Mouse (Mus musculus): ENCODE measurements around the gene Mlc1. TPM values are rescaled to one million over a fixed set of nuclear protein-coding genes. Genes with fewer than 3 reads are reported as not detected.

Mlc1 gene
- total RNA-seq (2023): not detected

DNA sequence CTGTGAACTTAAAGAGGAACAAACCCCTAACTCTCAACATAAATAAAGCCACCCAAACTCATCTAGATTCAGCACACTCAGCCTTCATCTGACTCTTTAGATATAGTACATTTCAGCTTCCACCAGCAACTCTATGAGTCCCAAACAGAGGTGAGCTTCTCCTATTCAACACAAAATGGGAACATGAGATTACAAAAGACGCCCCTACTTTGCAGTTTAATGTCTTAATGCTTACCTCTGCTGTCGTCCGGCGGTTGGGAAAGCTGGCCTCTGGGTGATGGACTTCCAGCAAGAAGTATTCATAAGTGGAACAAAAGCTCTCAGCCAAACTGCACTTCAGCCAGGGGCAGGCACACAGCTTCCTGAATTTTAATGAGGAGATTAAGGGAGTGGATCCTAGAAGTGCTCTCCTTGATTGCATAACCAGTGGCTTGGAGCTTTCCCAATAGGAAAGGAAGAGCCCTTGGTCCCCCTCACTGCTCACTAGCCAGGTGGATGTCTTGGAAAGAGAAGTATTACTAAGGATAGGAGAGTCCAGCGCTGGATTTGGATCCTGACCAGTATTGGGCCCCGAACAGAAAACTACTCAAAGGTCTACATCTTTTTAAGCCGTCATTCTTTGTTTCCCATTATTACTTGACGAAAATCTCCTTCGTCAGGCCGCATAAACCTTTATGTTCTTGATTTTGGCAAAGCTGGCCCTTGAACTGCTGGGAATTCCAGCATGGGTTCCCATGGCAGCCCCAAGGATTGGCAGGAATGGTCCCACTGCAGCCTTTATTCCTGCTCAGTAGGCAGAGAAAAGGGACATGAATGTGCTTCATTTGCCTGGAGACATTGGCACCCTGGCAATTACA, at the start of gene Mlc1:
Gene Mlc1, minus strand, starts transcription at position 727 of the 857 bp plus-strand sequence.

DNA sequence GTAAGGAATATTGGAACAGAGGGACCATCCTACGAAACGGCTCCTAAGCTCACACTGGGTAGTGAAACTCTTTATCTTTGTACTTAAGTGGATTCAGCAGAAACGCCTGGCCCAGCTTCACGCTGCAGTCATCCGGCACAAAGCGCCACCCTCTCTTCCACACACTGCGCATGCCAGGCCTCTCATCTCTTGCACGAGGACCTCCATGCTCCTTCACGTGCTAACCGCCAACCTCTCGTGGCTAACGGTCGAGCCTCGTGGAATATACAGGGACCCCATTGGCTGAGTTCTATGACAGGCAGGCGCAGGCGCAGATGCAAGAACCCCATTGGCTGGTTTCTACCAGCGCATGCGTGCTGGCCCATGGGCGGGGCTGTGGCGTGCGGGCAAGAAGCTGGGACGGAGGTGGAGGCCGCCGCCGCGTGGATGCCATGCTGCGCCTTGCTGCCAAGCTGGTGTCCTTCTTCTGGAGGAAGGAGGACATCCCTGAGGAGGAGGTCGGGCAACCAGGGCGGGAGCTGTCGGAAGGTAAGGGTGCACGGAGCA, 3.8 kb upstream of the Mlc1 start, which contains the start of gene Mov10l1:
Gene Mov10l1, plus strand, starts transcription at position 376 of the 546 bp plus-strand sequence.

DNA sequence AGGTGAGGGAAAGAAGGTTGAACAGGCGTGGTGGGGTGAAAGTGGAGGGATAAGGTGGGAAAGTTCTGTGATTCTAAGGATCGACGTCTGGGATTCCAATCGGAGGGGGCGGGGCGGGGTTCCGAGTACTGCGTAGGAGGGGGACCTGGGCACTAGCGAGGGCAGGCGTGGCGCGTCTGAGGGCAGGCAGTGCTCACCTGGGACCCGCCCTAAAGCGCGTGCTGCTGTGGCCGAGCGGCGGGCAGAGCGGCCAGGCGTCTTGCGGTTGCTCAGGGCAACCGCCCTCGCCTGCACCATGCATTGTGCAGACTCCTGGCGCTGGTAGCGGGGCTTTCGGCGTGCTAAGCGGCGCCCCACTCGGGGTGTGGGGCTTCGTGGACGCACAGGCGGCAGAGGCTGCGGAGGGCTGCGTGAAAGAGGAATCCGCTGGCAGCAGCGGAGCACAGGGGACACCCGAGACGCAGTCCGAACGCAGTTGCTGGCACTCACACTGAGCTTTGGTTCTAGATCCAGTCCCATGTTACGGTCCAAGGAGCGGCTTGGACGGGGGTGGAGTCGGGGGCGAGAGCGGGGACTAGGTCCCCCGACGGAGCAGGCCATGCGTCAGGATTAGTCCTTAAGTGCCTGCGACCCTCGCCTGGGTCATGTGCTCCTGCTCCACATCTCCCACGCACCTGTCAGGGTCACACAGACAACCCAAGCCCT, 24.3 kb downstream of the Mlc1 start, which contains the start of gene Ttll8:
Gene Ttll8, minus strand, starts transcription at position 51 of the 705 bp plus-strand sequence.

Other genes starting within 250 kb of the Mlc1 start
- 10 to 100 TPM; 83.5 to 99.5 TPM for gene Brd1, start 244.8 kb downstream of the Mlc1 start, total RNA-seq (2023)
- 10 to 100 TPM; 22.1 to 24.0 TPM for gene Zbed4, start 227.3 kb downstream of the Mlc1 start, total RNA-seq (2023)
- 10 to 100 TPM; 12.7 to 14.6 TPM for gene Alg12, start 159.7 kb downstream of the Mlc1 start, total RNA-seq (2023)
- gene Creld2, start 159.4 kb downstream of the Mlc1 start, total RNA-seq (2023): 10 to 100 TPM; 31.0 to 34.3 TPM
- 100 to 1,000 TPM; 159 to 173 TPM for gene Pim3, start 116.8 kb downstream of the Mlc1 start, total RNA-seq (2023)
- gene Ttll8, start 24.6 kb downstream of the Mlc1 start, total RNA-seq (2023): not detected
- gene Mov10l1, start 3.9 kb upstream of the Mlc1 start, total RNA-seq (2023): not detected
- gene Panx2, start 80.7 kb upstream of the Mlc1 start, total RNA-seq (2023): not detected
- gene Trabd, start 96.1 kb upstream of the Mlc1 start, total RNA-seq (2023): 10 to 100 TPM; 34.8 to 43.4 TPM
- gene Selenoo, start 110.1 kb upstream of the Mlc1 start, total RNA-seq (2023): 10 to 100 TPM; 16.0 to 16.2 TPM
- gene Tubgcp6, start 144.1 kb upstream of the Mlc1 start, total RNA-seq (2023): 10 to 100 TPM; 18.8 to 24.5 TPM
- gene Hdac10, start 149.7 kb upstream of the Mlc1 start, total RNA-seq (2023): 10 to 100 TPM; 22.4 to 24.6 TPM
- not detected for gene Mapk12, start 161.7 kb upstream of the Mlc1 start, total RNA-seq (2023)
- 1 to 10 TPM; 1.5 to 2.0 TPM for gene Mapk11, start 170.6 kb upstream of the Mlc1 start, total RNA-seq (2023)
- gene Plxnb2, start 201.8 kb upstream of the Mlc1 start, total RNA-seq (2023): 100 to 1,000 TPM; 441 to 443 TPM
- 1 to 10 TPM; 5.4 to 6.0 TPM for gene Dennd6b, start 217.5 kb upstream of the Mlc1 start, total RNA-seq (2023)
- gene Ppp6r2, start 232.5 kb upstream of the Mlc1 start, total RNA-seq (2023): 10 to 100 TPM; 35.3 to 39.7 TPM